Comparison of ENCODE assay signal across 14 mouse cellular contexts in genomic region chr15:3273191-3273590, GRCm38 (mm10). TPM values are rescaled to one million over a fixed set of nuclear protein-coding genes. Genes with fewer than 3 reads are reported as not detected.
DNase-seq lines count a peak whose midpoint lies in the region; ATAC-seq and TF ChIP-seq lines count a peak whose summit lies in the region.
"Had no signal": no experiment of that assay in that cellular context is flagged by ENCODE, and none has a peak within 500 bp of the region (broad histone marks: within the 10 kb centered on the region; RNA-seq: fewer than 3 reads in every experiment).

No protein-coding gene starts in this region.

- no peak overlapping the region for H3K27ac ChIP-seq in heart, embryonic 14.5 days (replicated peaks in 1 of 2; ENCODE audit: control insufficient read depth in 1 of 2, insufficient read depth in 1 of 2, low read depth in 2 of 2, low read length in 2 of 2)
- peak overlapping the region; percentile 56 for H3K27ac ChIP-seq in liver, adult 2 months (replicated peaks; ENCODE audit: insufficient read depth, low read depth, low read length)
- no peak overlapping the region for H3K27ac ChIP-seq in hindbrain, embryonic 16.5 days (ENCODE audit: low read depth, low read length)
- peak overlapping the region; percentile 84 for H3K27ac ChIP-seq in liver, postnatal 0 days (ENCODE audit: low read depth)
- H3K27ac ChIP-seq: forebrain, embryonic 10.5 days had no signal

- no peak for ATAC-seq in heart, embryonic 14.5 days (ENCODE audit: insufficient number of reproducible peaks, insufficient read depth, low FRiP score, low read depth)
- ATAC-seq in hindbrain, embryonic 16.5 days, result no peak
- peak; percentile 3; the same call in 1 of the 2 replicates for ATAC-seq in liver, postnatal 0 days

- H3K4me2 ChIP-seq in heart, embryonic 14.5 days (ENCODE audit: low read length), result peak overlapping the region; percentile 9; the same call in 1 of the 2 replicates
- peak overlapping the region; percentile 14; the same call in 1 of the 2 replicates for H3K4me2 ChIP-seq in hindbrain, embryonic 16.5 days (ENCODE audit: low read length)
- peak overlapping the region; percentile 50 for H3K4me2 ChIP-seq in liver, postnatal 0 days (ENCODE audit: low read depth, low read length)
- H3K4me2 ChIP-seq: midbrain, embryonic 11.5 days had no signal

- no peak for TF ChIP-seq POLR2A in liver, adult 2 months (IDR thresholded peaks at IDR 0.05; ENCODE audit: extremely low read depth, insufficient read depth, low read length)

- no peak for TF ChIP-seq EP300 in liver, postnatal 0 days (IDR thresholded peaks at IDR 0.05; ENCODE audit: low read depth)

- no peak overlapping the region for H3K4me3 ChIP-seq in heart, embryonic 14.5 days (ENCODE audit: control insufficient read depth in 1 of 2, insufficient read depth in 1 of 2, low read depth in 1 of 2, low read length in 2 of 2)
- peak overlapping the region; percentile 66 for H3K4me3 ChIP-seq in liver, adult 2 months (ENCODE audit: insufficient read depth, low read depth, low read length)
- H3K4me3 ChIP-seq in hindbrain, embryonic 16.5 days (ENCODE audit: low read length), result no peak overlapping the region
- peak overlapping the region; percentile 65 for H3K4me3 ChIP-seq in liver, postnatal 0 days (ENCODE audit: low read depth, low read length)
- H3K4me3 ChIP-seq: forebrain, embryonic 10.5 days had no signal

- H3K27me3 ChIP-seq in heart, embryonic 14.5 days (ENCODE audit: control insufficient read depth, insufficient read depth, low read length), result no peaks in the 10 kb centered on the region
- H3K27me3 ChIP-seq in liver, adult 2 months (ENCODE audit: control insufficient read depth, insufficient read depth, low read length), result no peaks in the 10 kb centered on the region
- H3K27me3 ChIP-seq in hindbrain, embryonic 16.5 days (replicated peaks; ENCODE audit: control insufficient read depth, insufficient read depth, low read length), result no peaks in the 10 kb centered on the region
- H3K27me3 ChIP-seq in liver, postnatal 0 days (ENCODE audit: insufficient read depth, low read length), result no peaks in the 10 kb centered on the region

- WGBS in heart, embryonic 14.5 days, result 57% methylated on average over 1 of the region's 1 CpGs
- 9% methylated on average over 1 of the region's 1 CpGs for WGBS in liver, adult 2 months
- WGBS in hindbrain, embryonic 16.5 days, result 68% methylated on average over 1 of the region's 1 CpGs
- WGBS in liver, postnatal 0 days (ENCODE audit: insufficient replicate concordance), result 48% methylated on average over 1 of the region's 1 CpGs

- H3K9me3 ChIP-seq in heart, embryonic 14.5 days (ENCODE audit: control insufficient read depth, low read length), result no peaks in the 10 kb centered on the region
- no peaks in the 10 kb centered on the region for H3K9me3 ChIP-seq in hindbrain, embryonic 16.5 days (ENCODE audit: control insufficient read depth, low read length)
- no peaks in the 10 kb centered on the region for H3K9me3 ChIP-seq in liver, postnatal 0 days (ENCODE audit: low read length)
- H3K9me3 ChIP-seq: forebrain, embryonic 10.5 days had no signal

- no peak for TF ChIP-seq CTCF in liver, adult 2 months (IDR thresholded peaks at IDR 0.05; ENCODE audit: low read depth, low read length)
- TF ChIP-seq CTCF in liver, postnatal 0 days (IDR thresholded peaks at IDR 0.05; ENCODE audit: low read depth), result no peak

- H3K4me1 ChIP-seq in heart, embryonic 14.5 days (ENCODE audit: control insufficient read depth in 2 of 2, insufficient read depth in 2 of 2, low read length in 2 of 2), result peaks cover 2 to 6% of the 10 kb centered on the region in 2 experiments; a peak in 1 of 4 replicates
- H3K4me1 ChIP-seq in liver, adult 2 months (ENCODE audit: control insufficient read depth, insufficient read depth, low read length), result peaks cover 15% of the 10 kb centered on the region
- H3K4me1 ChIP-seq in hindbrain, embryonic 16.5 days (ENCODE audit: control insufficient read depth, insufficient read depth, low read depth, low read length), result no peaks in the 10 kb centered on the region; the same call in 1 of the 2 replicates
- H3K4me1 ChIP-seq in liver, postnatal 0 days (ENCODE audit: insufficient read depth), result peaks cover 10% of the 10 kb centered on the region

- H3K9ac ChIP-seq in heart, embryonic 14.5 days (ENCODE audit: low read length), result no peak overlapping the region
- H3K9ac ChIP-seq in liver, adult 2 months (ENCODE audit: low read depth, low read length), result peak overlapping the region; percentile 74
- H3K9ac ChIP-seq in hindbrain, embryonic 16.5 days (ENCODE audit: low read depth, low read length), result no peak overlapping the region
- peak overlapping the region; percentile 87 for H3K9ac ChIP-seq in liver, postnatal 0 days (replicated peaks)

- intact Hi-C loops in heart, postnatal 14 days (cut with DNase I), result loop anchor here (2.0 to 5.0 kb wide), 2 partner anchors 46 to 58 kb away; no protein-coding TSS in a partner anchor

- no peak for DNase-seq in heart, postnatal 14 days
- DNase-seq in liver, adult 2 months (ENCODE audit: extremely low read depth, low read depth, low spot score), result peak; percentile 63
- no peak for DNase-seq in liver
- no peak for DNase-seq in liver, postnatal 0 days
- DNase-seq in cerebellum, postnatal 14 days, result no peak
- no peak for DNase-seq in frontal cortex, postnatal 10 days (ENCODE audit: low spot score in 2 of 2)
- DNase-seq: gastrocnemius, postnatal 14 days; kidney, adult 9 months; layer of hippocampus, postnatal 36 days; thymus, postnatal 14 days had no signal

- H3K79me2 ChIP-seq in liver, adult 2 months (ENCODE audit: control insufficient read depth, insufficient read depth, low read length), result peaks cover 17% of the 10 kb centered on the region; the same call in 1 of the 2 replicates

- H3K36me3 ChIP-seq in heart, embryonic 14.5 days (ENCODE audit: control insufficient read depth, insufficient read depth, low read length), result peaks cover 32% of the 10 kb centered on the region
- peaks cover 51% of the 10 kb centered on the region for H3K36me3 ChIP-seq in liver, adult 2 months (ENCODE audit: control insufficient read depth, insufficient read depth, low read length)
- no peaks in the 10 kb centered on the region; the same call in 1 of the 2 replicates for H3K36me3 ChIP-seq in hindbrain, embryonic 16.5 days (ENCODE audit: control insufficient read depth, insufficient read depth, low read length)
- H3K36me3 ChIP-seq in liver, postnatal 0 days (replicated peaks; ENCODE audit: insufficient read depth, low read length), result peaks cover 20% of the 10 kb centered on the region
- H3K36me3 ChIP-seq: forebrain, embryonic 10.5 days had no signal

RNA-seq across cellular contexts. Expression of gene Selenop, which starts 4.8 kb away (rescaled TPM):
- 178 and 180 TPM in 2 replicates for polyA plus RNA-seq in heart, embryonic 14.5 days (2014; fragmentation: Nextera tagmentation; extraction: Ambion mirVana)
- total RNA-seq in heart, postnatal 14 days (2021), result 100 to 1,000 TPM; 304 to 322 TPM
- total RNA-seq in liver, adult 2 months (2014; rRNA removed), result 6,785 and 8,531 TPM in 2 replicates
- 1,988 and 2,372 TPM in 2 replicates for polyA plus RNA-seq in liver, adult 2 months (2012; rRNA removed)
- 148 and 166 TPM in 2 replicates for polyA plus RNA-seq in hindbrain, embryonic 16.5 days (2015; fragmentation: Nextera tagmentation; extraction: Ambion mirVana)
- 4,176 and 4,221 TPM in 2 replicates for polyA plus RNA-seq in liver, postnatal 0 days (2015; fragmentation: Nextera tagmentation; extraction: Ambion mirVana)

RNA-seq across cellular contexts. Expression of gene Ccdc152, which starts 30.1 kb away (rescaled TPM):
- 0.18 and 0.35 TPM in 2 replicates for polyA plus RNA-seq in heart, embryonic 14.5 days (2014; fragmentation: Nextera tagmentation; extraction: Ambion mirVana)
- total RNA-seq in heart, postnatal 14 days (2021), result under 1 TPM; 0.22 to 0.36 TPM
- 5.3 and 7.3 TPM in 2 replicates for total RNA-seq in liver, adult 2 months (2014; rRNA removed)
- 9.7 and 12.5 TPM in 2 replicates for polyA plus RNA-seq in liver, adult 2 months (2012; rRNA removed)
- 0.25 and 0.27 TPM in 2 replicates for polyA plus RNA-seq in hindbrain, embryonic 16.5 days (2015; fragmentation: Nextera tagmentation; extraction: Ambion mirVana)
- 5.6 and 5.9 TPM in 2 replicates for polyA plus RNA-seq in liver, postnatal 0 days (2015; fragmentation: Nextera tagmentation; extraction: Ambion mirVana)
- total RNA-seq: gastrocnemius, postnatal 14 days; layer of hippocampus, postnatal 36 days had no signal

Comparison
In these comparisons a context has a peak if more than half of its experiments do, and no peak if none do; other contexts are left out.
1. H3K27ac ChIP-seq: peak in liver, adult 2 months (single experiment) and liver, postnatal 0 days (single experiment); none in heart, embryonic 14.5 days (0 of 2) and hindbrain, embryonic 16.5 days (single experiment).
2. H3K4me3 ChIP-seq: peak in liver, adult 2 months (single experiment) and liver, postnatal 0 days (single experiment); none in heart, embryonic 14.5 days (0 of 2) and hindbrain, embryonic 16.5 days (single experiment).
3. H3K9ac ChIP-seq: peak in liver, adult 2 months (single experiment) and liver, postnatal 0 days (single experiment); none in heart, embryonic 14.5 days (single experiment) and hindbrain, embryonic 16.5 days (single experiment).
4. RNA of gene Selenop, which starts 4.8 kb away (polyA plus RNA-seq): 4,176 to 4,221 TPM in liver, postnatal 0 days and 1,988 to 2,372 TPM in liver, adult 2 months; 178 to 180 TPM in heart, embryonic 14.5 days and 148 to 166 TPM in hindbrain, embryonic 16.5 days; every median in the first group is over 10 times any median in the second.
5. Peak in every context shown above with its lines, with median percentiles within 50 percentile points of each other: H3K4me2 ChIP-seq.